Mouse (Mus musculus) left cerebral cortex, adult 11 months (tissue): Measurements from ENCODE around the gene Rad51b.

ENCODE experiments used
- DNase-seq: peaks from one replicate; pipeline ENCODE4 v3.0.0; 2022; ENCODE audit warnings: low spot score

Gene Rad51b

GRCm38 (mm10) chr12:79762570-79763275 lies 465.6 kb downstream of the Rad51b start:
- DNase-seq: no peak

GRCm38 (mm10) chr12:79766116-79766515 lies 469.0 kb downstream of the Rad51b start:
- no peak for DNase-seq

GRCm38 (mm10) chr12:79768741-79769322 lies 471.8 kb downstream of the Rad51b start:
- DNase-seq: no peak

GRCm38 (mm10) chr12:79769763-79770162 lies 472.7 kb downstream of the Rad51b start:
- DNase-seq: no peak

- DNase-seq: no peak
Observed at GRCm38 (mm10) chr12:79771194-79771593, 474.1 kb downstream of the Rad51b start.

- DNase-seq: no peak
Observed at GRCm38 (mm10) chr12:79771741-79772140, 474.7 kb downstream of the Rad51b start.

- DNase-seq: no peak
Observed at GRCm38 (mm10) chr12:79773246-79773645, 476.2 kb downstream of the Rad51b start.

GRCm38 (mm10) chr12:79774571-79774970 lies 477.5 kb downstream of the Rad51b start:
- no peak for DNase-seq

GRCm38 (mm10) chr12:79776828-79777227 lies 479.7 kb downstream of the Rad51b start:
- DNase-seq: no peak

GRCm38 (mm10) chr12:79780745-79781144 lies 483.7 kb downstream of the Rad51b start:
- DNase-seq: no peak

- no peak for DNase-seq
Observed at GRCm38 (mm10) chr12:79781788-79782187, 484.7 kb downstream of the Rad51b start.

GRCm38 (mm10) chr12:79782444-79783117 lies 485.5 kb downstream of the Rad51b start:
- no peak for DNase-seq

GRCm38 (mm10) chr12:79784159-79784558 lies 487.1 kb downstream of the Rad51b start:
- no peak for DNase-seq

- no peak for DNase-seq
Observed at GRCm38 (mm10) chr12:79785691-79786090, 488.6 kb downstream of the Rad51b start.

- no peak for DNase-seq
Observed at GRCm38 (mm10) chr12:79787538-79787937, 490.5 kb downstream of the Rad51b start.

- DNase-seq: no peak
Observed at GRCm38 (mm10) chr12:79788340-79788739, 491.3 kb downstream of the Rad51b start.

- no peak for DNase-seq
Observed at GRCm38 (mm10) chr12:79789481-79789880, 492.4 kb downstream of the Rad51b start.

- no peak for DNase-seq
Observed at GRCm38 (mm10) chr12:79793382-79793781, 496.3 kb downstream of the Rad51b start.

GRCm38 (mm10) chr12:79794802-79795201 lies 497.7 kb downstream of the Rad51b start:
- DNase-seq: no peak

GRCm38 (mm10) chr12:79796260-79796659 lies 499.2 kb downstream of the Rad51b start:
- DNase-seq: no peak

- DNase-seq: no peak
Observed at GRCm38 (mm10) chr12:79796823-79797821, 500.0 kb downstream of the Rad51b start.

GRCm38 (mm10) chr12:79798488-79798887 lies 501.4 kb downstream of the Rad51b start:
- DNase-seq: no peak
